Mouse (Mus musculus) adrenal gland, postnatal 10 days (tissue): ENCODE results near the gene Abcc4. TPM values are rescaled to one million over a fixed set of nuclear protein-coding genes. Genes with fewer than 3 reads are reported as not detected.

Source experiments
- DNase-seq: peaks from one replicate; pipeline ENCODE4 v3.0.0; 2021; ENCODE audit warnings: mixed read lengths
- total RNA-seq, 2 experiments: library from RNA; stranded (reverse); gene quantifications; 2 replicates each; pipeline ENCODE4 v1.2.3; 2021

The Abcc4 gene
- total RNA-seq, 2 experiments from 2014 or later = 8.5 to 9.9 TPM

DNA sequence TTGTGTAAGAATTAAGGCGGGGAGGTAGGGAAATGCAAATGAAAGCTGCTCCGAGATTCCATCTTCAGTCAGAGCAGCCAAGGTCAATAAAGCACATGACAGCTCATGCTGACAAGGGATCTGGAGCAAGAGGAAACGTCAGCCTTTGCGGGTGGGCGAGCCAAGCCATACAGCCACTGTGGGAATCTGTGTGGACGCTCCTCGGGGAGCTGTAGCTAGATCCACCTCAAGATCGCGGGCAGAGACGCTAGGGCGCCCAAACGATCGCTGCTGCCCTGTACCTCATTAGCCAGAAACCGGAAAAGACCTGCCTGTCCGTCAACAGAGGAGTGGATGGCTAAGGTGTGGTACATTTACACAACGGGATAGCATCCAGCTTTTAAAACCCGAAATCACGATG, 7.4 kb upstream of the Abcc4 start:
- no peak for DNase-seq

DNA sequence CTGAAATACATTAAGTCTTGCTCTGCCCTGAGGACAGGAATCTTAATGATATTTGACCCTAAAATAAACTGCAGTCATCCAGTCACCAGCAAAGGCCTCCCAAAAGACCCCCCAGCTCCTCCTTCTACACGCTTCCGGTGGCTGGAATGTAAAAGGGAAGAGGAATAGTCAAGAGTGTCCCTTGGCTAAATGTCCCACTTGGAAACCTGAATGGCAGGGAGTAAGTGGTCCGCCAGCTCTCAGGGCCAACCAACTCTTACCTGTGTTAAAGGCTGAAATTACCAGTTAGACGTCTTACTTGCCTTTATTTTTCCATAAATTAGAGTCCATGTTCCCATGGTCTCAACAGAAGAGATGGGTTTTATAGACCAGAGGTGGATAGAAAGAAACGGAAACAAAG, 6.9 kb upstream of the Abcc4 start:
- DNase-seq = no peak

DNA sequence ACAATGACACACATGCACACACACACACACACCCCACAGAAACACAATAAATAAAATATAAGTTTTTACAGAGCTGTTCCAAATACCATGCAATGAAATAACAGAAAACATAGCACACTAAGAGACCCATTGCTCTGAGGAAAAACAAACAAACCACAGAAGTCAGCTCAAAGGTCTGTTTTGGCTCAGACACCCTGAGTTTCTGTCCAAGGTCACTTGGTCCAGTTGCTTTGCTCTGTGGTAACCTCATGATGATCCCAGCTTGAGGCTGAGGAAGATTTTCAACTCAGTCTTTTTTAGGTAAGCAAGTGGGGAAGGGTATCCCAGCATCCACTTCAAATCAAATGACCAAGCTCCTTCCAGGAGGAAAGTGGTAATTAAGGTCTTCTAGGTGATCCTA, 4.9 kb upstream of the Abcc4 start:
- no peak for DNase-seq

DNA sequence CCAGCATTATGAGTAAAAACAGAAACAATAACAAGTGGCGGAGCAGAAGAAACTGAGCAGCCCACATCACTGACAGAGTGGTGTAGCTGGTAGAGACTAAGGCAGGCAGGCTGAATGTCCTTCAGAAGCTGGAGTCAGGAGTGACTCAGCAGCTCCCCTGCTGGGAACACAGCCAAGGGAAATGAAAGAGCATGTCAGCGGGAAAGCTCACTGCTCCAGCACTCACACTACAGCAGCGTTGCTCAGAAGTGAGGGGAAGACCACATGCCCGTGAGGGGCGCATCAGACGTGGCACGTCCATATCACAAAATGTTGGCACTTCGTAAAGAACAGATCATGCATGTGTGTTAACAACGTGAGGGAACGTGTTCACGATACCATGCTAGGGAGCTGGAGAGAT, 3.7 kb upstream of the Abcc4 start:
- peak; percentile 92 for DNase-seq

DNA sequence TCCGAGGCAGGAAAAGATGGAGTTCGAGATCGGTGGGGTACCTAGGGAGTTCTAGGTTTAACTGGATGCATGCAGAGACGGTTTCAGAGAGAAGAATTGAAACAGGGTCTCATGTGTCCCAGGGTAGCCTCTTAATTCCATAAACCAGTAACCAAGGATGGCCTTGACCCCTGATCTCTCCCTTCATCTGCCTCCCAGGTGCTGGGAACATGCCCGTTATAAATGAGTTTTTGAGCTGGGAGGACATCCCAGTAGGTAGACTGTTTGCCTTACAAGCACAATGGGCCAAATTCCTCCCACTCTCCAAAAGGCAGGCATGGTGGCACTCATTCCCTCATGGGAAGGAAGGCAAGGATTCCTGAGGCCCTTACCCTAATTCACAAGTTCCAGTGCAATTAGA, 2.1 kb upstream of the Abcc4 start:
- no peak for DNase-seq

DNA sequence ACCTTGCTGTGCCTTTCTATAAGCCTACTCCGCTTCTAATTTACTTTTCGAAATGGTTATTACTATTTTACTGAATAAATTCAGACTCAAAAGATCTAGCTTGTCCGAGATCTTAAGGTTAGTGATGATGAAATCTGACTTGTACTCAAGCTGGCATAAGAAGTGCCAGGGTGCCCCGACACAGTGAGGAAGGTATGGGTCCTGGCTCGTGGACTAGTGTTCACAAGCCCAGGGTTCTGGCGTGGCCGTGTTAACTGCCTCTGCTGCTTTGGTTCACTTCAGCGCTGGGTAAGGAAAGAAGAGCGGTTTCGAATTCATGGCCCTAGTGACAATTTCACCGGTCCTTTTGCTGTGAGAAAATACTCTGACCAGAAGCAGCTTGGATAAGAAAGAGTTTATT, 943 bp upstream of the Abcc4 start:
- DNase-seq = no peak

DNA sequence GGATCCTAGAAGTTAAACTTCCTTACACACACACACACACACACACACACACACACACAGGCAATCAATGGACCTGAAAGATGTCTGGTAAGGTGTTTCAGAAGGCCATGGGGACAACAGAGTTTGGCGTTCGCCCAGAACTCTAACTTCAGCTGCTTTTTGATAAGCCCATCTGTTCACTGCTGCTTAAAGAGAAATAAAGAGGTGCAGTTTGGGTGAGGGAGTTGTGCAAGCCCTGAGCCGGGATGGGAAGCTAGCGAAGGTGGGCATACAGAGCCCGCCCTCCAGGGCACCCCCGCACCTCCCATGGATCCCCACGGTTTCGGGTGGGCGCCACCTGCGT, 583 bp downstream of the Abcc4 start:
- no peak for DNase-seq

DNA sequence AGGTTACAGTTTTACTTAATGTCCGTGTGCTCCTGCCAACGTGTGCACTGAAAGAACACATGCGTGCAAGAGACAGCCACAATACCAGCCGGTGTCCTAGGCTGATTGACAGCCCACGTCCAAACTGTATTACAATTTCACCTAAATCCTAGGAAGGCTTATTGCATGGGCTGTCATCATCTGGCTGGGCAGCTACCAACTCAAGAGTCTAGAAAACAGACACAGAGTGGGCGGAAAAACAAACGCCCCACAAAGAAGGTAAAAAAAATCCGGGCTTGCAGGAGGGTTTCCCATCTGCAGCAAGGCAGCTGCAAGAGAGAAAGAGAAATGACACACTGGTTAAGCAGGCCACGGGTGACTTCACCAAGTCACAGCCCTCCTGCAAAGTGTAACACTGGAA, 2.7 kb downstream of the Abcc4 start:
- DNase-seq = no peak

DNA sequence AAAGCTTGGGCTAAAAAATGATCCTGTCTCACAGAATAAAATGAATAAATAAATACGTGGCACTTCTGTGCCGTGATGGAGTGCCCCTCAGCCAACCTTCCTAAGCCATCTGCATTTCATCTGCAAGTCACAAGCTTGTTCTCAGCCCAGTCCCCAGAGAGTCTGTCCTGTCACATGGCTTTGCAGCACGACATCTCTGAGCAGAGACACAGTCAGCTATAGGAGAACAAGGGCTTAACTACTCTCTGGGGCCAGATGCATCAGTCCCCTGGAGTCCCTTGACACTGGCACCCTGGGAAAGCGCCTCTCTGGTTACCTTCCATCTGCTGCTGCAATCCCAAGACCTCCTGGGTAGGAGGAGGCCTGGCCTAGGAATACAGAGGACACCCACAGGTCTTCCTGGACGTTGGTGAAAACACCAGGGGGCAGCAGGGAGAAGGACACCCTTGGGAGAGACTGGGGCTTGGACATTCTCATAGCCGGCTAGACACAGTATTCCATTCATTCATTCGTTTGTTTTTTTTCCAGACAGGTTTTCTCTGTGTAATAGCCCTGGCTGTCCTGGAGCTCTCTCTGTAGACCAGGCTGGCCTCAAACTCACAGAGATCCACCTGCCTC, 3.9 kb downstream of the Abcc4 start:
- peak; percentile 84 for DNase-seq

DNA sequence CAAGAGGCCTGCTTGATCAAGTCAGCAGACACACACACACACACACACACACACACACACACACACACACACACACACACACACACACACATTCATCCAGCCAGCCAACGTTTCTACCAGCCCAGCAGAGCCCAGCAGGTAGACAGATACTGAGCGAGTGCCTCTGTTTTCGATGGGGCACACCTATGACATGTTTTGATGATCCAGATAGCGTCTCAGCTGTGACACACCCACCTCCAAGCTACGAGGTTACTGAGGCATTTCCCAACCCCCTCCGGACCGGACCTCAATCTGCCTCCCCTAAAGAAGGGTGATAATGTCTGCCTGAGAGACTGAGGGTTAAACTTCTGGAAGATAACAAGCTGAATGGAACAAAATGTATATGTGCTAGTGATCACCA, 5.4 kb downstream of the Abcc4 start:
- no peak for DNase-seq

DNA sequence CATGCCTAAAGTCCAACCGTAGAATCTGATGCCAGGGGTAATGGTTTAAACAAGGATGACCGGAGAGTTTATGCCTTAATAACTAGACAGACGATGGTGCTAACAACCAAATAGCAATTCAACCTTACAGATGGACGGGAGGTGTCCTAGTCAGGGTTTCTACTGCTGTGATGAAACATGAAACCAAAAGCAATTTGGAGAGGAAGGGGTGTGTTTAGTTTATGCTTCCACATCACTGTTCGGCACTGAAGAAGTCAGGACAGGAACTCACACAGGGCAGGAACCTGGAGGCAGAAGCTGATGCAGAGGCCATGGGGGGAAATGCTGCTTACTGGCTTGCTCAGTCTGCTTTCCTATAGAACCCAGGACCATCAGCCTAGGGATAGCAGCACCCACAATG, 6.1 kb downstream of the Abcc4 start:
- no peak for DNase-seq

DNA sequence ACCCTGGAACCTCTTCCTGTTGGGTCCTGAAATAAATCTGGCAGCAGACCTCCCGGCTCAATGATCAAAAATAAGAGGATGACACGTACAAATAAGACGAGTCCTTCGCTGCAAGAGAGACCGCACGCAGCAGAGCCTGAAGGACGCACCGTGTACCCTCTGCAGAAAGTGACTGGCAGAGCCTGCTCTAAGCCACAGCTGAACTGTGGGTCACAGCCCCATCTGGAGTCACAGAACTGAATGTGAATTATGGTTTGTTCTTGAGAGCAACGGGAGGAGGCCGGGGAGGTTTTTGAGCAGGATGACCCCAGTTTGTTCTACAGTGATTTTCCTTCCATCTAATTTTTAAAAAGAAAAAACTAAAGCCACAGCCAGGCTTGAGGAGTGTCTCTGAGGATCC, 6.5 kb downstream of the Abcc4 start:
- no peak for DNase-seq

DNA sequence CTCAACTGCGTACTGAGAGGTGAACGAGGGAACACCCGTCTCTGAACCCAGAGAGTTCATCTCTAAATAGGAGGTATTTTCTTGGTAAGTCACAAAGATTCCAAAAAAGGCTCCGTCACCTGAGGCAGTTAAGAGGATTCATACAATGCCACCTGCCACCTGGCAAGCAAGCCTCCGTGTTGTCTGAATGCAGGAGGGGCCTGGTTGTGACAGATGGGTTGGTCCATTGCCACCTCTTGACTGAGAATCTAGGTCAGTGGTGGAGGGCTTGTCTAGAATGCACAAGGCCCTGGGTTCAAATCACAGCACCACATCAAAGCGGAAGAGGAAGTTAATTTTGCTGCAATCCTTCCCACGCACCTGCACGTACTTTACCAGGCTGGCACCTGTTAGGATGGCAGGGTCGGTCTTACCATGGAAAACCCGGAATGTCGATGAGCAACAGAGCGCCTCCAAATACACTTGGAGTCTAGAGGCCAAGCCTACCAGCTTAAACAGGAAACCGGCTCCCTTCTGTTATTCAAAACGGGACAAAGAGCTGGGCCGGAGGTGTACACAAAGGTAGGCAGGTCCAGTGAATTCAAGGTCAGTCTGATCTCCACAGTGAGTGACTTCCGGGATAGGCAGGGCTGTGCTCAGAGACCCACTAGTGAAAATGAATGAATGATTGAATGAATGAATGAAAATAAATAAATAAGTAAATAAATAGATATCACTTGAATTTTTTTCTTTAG, 9.3 kb downstream of the Abcc4 start:
- DNase-seq = no peak

DNA sequence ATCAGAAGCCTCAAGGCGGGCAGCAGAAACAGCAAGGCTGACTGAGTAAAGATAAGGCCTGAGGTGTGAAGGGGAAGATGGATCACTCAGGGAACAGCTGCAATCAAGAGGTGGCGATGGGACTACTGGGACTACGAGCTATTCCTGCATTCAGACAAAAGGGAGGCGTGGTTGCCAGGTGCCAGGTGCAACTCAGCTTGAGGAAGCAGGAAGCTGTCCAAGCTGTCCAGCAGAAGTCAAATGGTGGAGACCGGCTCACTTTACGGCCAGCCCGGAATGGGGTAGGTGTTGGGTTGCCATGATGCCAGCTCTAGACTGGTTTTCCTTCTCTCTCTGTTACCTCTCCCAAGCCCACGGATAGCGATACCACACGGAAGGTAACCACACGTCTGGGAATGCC, 10.2 kb downstream of the Abcc4 start:
- DNase-seq = no peak

DNA sequence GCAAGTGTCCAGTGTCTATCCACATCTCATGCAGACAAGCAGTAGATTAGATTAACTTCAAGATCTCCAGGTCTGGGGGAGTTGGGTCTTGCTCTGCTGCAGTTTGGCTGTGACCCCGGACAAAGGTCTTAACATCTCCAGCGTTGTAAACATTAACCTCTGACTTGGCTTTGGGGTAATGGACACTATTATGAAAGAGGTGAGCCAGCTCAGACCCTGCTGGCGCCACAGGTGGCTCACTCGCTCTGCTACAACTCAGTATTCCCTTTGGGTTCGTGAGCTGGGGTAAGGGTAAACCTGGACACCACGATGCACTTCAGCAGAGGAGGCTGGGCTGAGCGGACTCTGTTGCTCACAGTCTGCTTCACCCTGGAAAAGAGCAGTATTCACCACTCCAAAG, 11.7 kb downstream of the Abcc4 start:
- no peak for DNase-seq

DNA sequence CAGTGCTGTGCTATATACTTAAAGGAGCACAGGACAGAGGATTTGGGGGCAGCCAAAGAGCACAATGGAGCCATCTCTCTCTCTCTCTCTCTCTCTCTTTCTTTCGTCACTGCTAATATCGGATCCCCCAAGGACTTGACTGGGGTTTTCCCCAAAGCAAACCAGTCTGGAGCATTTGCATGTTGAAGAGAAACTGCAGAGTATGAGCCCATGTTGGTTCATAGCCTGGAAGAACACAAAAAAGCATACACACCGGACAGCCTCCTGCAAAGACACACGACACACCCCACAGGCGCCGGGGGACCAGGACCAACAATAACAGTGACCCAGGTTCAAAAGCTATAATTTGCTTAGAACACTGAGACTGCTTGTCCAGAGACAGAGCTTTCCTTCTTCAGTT, 14.1 kb downstream of the Abcc4 start:
- no peak for DNase-seq

DNA sequence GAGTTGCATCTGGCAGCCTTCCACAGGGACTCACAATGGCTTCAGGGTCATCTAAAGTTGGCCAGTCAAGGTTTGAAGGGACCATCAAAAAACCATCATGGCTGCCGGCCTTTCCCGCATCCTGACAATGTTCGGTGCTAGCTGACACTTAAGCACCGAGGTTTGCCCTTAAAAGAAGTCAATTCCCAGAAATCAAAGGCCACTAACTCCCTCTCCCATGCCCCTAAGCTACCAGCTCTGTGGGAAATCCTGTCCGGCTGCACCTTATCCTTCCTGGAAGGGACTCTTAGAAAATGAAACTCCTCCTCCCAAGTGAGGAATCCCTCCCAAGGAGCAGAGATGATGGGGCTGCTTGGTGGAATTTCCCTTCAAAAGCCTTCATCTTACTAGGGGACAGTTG, 14.6 kb downstream of the Abcc4 start:
- no peak for DNase-seq

DNA sequence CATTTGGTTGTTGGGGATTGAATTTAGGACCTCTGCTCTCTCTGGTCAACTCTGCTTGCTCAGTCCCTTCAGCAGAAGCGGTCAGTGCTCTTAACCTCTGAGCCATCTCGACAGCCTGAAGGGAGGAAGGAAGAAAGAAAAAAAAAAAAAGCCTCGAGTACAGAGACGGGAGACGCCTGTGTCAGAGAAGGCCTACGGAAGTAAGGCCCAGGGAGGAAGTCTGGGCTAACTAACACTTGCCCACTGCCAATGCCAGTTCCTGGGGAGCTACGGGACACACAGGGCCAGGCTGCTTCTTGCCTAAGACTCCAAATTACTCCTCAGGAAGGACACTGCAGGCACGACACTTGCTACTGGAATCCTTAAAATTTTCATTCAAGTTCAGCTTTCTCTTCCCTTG, 15.1 kb downstream of the Abcc4 start:
- no peak for DNase-seq

DNA sequence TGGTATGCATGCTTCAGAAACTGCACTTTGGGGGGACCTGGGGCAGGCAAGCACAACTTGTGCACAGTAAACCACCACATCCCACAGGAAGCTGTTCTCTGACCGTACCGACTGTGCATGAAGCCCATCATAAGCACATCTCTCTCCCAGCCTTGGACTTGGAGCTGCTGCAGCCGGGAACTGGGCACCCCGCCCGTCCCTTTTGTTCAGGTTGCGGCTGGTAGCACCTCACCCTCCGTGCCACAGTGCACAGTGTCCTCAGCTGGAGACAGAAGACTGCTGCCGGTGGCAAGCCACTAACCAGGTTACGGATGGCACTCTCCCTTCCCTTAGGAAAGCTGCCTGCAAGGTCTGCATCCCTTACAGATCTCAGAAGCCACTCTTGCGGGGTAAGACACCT, 15.7 kb downstream of the Abcc4 start:
- DNase-seq = no peak

DNA sequence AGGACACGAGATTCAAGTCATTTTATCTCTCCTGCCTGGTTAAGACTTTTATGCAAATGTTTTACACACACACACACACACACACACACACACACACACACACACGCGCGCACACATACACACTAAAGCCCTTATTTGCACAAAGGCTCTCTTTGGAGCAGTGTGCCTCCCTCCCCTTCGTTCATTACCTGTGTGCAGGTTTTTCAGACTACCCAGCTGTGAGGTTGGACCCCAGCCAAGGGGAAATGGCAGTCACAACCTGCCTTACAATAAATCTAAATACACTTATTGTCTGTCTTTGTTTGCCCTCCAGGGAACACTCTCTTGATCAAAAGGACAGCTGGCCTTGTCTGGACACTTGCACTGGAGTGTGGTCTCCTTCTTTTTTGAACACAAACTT, 17.4 kb downstream of the Abcc4 start:
- DNase-seq = no peak

DNA sequence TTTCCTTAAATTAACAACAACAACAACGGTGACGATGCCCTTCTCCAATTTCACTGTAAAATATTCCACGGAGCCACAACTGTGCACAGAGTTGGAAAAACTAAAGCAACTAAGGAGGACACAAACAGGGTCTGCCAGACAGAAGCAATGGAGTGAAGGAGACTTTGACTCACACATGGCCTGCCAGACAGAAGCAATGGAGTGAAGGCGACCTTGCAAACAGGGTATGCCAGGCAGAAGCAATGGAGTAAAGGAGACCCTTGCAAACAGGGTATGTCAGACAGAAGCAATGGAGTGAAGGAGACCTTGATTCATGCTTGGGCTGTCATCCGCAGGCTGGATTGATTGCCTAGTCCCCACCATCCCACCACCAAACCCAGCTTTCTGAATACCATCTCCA, 19.2 kb downstream of the Abcc4 start:
- DNase-seq = no peak

DNA sequence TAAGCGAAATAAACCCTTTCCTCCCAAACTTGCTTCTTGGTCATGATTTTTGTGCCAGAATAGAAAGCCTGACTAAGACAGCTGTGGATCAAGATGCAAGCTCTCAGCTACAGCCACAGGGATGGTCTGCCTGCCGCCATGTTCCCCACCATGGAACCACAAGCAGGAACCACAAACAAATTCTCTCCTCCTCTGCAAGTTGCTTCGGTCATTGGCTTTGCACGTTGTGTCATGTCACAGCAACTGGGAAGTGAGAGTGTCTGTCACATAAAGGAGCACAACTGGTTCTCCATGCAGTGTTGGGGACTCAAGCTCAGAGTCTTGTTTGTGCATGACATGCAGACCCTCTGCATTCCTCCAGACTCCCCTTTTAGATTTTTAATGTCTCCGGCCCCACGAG, 20.4 kb downstream of the Abcc4 start:
- no peak for DNase-seq

DNA sequence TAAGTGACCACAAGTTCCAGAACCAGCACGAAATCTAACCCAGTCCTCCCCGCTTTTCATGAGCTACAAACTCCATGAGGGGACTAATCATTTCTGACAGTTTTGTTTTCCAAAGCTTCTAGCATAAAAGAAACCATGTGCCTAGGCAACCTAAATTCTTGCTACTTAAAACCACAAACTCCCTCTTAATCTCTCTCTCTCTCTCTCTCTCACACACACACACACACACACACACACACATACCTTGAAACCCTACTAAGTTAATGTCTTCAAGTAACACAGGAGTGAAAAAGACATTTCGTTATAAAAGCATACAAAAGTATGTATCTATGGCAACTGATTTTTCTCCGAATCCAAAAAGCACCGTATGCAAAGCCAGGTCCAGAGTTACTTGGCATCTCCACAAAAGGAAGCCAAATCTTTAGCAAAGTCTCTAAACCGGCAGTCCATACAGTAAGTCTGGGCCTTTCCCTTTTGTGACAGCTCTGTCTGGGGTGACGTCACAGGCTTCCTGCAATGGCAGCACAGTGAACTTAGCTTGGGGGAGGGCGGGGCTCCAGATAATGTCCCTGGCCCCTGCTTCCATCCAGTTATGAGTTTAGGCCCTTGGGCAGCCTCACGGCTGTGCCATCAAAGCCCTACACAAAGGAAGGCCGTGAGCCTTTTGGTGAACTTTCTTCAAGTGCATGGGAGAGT, 23.5 kb downstream of the Abcc4 start:
- DNase-seq = no peak

DNA sequence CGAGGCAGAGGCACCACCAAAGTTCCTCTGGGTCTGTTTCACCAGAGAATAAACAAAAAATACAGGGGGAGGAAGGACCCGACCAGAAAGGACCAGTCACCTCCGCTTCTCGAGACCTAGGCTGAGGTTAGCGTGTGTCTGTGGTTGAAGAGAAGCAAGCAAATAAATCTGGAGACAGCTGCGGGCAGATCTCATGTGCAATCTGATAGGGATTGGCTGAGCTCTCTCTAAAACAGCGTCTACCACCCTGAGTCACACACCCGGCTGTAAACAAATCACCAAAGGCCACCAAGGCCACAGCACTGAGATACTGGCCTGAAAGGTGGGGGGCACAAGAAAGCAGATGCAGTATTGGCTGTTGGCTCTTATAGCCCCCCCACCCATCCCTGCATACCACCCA, 24.9 kb downstream of the Abcc4 start:
- no peak for DNase-seq
